Mouse (Mus musculus) gastrocnemius, postnatal 25 days (tissue): ENCODE measurements around the gene Grin2c. TPM values are rescaled to one million over a fixed set of nuclear protein-coding genes. Genes with fewer than 3 reads are reported as not detected.

Source experiments
- DNase-seq: peaks from one replicate; pipeline ENCODE4 v3.0.0; 2022
- long read RNA-seq, 2 experiments: library from polyadenylated mRNA; stranded (forward); transcript quantifications; one replicate each; pipeline ENCODE4 v2.0.0; 2021
- total RNA-seq, 2 experiments: library from RNA; stranded (reverse); gene quantifications; 1 replicate in 1 of 2; 2 replicates in 1 of 2; pipeline ENCODE4 v1.2.3; 2021

The Grin2c gene
- total RNA-seq, result under 1 TPM in 1 of 2 experiments, not detected in 1; 0.05 TPM
- long read RNA-seq, experiment 1, result 0 reads
- long read RNA-seq, experiment 2, result 0 reads

DNA sequence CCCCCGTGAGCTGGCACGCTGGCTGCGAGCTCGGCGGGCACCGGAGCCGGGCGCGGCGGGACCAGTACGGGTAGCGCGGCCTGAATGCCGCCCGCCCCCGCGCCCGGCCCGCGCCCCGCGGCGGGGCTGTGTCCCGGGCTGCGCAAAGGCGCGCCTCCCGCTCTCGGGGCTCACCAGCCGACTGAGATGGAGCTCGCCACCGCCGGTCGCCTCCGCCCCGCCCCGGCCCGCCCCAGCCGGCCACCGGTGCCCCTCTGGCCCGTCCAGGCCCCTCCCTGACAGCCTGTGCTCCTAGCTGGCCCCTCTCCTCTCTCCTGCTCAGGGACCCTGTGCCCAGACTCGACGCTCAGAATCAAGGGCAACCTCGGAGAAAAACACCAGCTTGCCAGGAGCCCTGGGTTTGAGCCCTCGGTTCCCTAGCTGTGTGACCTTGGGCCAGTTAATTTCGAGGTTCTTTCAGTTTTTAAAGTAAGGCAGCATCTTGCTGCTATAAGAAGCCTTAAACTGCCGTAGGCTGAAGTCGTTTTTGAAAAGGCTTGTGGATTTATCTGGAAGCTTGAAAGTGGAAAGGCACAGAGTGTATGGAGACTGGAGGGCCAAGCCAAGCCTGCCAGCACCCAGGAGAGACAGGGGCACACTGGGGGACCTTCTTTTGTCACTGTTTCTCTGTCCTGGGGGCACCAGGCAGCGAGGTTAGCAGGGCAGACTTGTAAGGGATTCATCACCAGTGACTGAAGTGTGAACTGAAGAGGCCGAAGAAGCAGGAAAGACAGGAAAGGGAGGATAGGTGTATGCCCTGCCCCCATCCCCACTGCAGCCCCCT is at the start of gene Grin2c:
Gene Grin2c (minus strand): TSS at position 183 of the 823 bp plus-strand sequence.
- DNase-seq, result no peak

DNA sequence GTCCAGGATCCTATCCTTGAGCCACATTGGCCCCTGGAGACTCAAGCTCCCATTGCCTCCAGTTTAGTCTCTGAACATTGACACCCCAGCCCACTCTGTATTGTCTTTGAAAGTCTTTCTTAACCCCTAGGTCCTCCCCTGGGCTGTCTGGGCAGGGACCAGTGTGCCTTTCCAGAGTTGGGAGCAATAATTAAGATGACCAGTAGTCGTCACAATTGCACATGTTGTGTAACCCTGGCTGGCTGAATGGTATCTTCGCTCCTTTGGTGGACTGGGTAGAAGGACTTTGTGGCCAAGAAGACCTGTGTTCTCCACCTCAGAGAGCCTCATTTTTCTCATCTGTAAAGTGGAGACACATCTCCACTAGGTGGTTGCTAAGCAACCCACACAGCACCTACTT is 47.2 kb upstream of the Grin2c start:
- no peak for DNase-seq

DNA sequence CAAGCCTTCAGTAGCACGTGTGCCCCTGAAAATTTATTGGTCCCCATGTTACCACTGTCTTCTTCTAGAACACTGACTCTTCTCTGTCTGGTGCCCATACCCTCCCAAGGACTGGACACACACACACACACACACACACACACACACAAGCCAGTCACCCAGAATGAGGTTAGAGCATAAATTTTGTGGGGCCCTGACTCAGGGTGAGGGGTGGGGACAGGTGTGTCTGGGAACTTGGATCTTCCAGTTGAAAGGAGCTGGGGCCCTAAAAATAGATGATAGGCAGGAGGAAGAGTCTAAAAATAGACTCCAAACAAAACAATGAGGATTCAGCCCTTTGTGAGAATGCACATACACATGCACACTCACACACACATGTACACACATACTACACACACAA is 41.7 kb upstream of the Grin2c start:
- no peak for DNase-seq

DNA sequence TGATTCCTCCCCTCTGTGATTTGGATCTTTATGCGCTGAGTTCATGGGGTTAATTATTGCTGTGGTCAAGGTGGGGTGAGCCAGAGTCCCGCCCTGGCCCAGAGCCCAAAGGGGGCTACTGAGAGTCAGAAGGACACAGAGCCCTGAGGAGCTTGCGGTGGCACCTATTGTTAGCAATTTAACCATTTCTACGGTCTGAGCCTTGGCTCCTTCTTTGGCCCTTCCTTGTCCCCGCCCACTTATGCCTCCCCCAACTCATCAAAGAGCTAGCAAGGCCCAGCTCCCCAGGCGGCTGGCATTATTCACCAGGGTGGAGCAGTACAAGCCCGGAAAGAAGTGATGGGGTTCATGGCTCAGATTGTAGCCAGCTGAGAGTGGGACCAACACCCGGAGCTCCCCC is 39.8 kb upstream of the Grin2c start, which contains the start of gene Otop2:
Gene Otop2 (plus strand): TSS at position 301 of the 400 bp plus-strand sequence.
- DNase-seq, result no peak

DNA sequence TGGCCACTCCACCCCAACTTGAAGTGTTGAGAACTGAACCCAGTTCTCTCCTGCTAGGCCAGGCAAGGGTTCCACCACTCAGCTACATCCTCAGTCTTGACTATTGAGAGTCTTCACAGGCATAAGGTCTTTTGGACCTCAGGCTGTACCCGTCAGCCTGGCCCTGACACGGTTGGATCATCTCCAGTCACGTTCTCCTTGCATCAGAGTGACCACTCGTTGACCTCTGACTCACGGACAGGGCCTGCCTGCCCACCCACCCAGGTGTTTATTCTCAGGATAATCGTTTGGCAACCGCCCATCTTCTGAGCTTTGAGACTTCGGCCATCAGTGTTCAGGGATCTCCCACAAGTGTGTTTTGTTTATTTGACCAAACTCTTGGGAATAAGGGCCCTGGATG is 36.1 kb upstream of the Grin2c start:
- DNase-seq, result no peak

DNA sequence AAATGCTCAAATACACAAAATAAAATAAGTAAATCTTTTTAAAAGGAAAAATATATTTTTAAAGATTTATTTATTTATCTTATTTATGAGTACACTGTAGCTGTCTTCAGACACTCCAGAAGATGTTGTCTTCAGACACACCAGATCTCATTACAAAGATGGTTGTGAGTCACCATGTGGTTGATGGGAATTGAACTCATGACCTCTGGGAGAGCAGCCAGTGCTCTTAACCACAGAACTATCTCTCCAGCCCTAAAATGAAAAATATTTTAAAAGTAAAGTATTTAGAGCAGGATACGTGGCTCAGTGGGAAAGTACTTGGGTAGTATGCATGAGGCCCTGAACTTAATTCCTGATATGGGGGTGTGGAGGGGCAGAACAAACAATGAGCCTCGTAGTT is 34.3 kb upstream of the Grin2c start:
- DNase-seq, result no peak

DNA sequence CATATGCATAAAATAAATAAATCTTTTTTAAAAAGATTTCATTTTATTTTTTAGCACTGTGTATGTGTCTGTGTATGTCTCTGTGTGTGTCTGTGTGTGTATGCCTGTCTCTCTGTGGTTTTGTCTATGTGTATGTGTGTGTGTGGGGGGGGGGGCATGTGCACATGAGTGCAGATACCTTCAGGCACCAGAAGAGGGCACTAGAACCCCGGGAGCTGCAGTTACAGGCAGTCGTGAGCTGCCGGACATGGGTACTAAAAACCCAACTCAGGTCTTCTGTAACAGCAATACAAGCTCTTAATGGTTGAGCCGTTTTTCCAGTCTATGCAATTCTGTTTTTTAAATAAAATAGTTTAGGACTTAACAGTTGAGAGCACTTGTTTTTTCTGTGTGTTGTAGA is 33.7 kb upstream of the Grin2c start:
- DNase-seq, result no peak

DNA sequence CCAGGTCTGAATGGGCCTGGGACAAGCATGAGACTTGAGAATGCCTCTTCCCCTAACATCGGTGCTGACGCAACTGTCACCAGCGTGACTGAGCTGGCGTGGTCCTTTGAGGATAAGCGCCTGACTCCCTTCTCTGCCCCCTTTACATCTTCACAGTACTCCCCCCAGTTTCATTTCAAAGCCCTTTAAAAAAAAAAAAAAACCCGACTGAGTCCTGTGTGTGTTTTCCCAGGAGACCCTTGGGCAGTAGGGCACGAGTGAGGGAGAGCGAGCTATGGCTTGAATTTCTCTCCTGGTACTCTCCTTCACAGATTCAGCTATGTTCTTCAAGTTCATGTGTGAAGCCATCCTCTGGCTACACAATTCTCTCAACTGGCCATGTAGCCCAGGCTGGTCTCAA is 31.1 kb upstream of the Grin2c start:
- DNase-seq, result no peak

DNA sequence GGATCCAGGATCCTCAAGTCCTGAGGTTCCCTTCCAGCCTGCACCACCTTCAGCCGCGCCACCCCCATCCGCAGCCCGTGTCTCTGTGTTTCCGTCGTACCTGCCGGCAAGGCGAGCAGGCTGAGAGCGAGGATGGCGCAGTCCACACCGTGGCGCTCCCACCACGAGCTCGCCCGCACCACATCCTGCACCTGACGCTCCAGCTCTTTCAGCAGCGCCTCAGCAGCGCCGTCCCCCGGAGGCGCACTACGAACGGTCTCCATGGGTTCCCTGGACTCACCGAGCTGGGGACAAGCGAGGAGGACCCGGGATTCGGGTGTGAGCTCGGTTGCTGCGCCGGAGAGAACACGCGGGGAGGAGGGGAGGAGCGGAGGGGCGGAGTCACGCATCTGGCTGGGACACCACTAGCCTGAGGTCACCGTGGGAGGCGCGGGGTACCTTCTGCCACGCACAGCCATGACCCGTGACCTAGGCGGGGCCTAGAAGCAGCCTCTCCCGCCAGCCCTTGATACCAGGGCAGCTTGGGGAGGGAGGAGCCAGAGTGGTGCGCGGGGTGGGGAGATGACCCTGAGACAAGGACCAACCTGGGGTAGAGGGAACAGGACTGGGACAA is 30.3 kb upstream of the Grin2c start, which contains the start of gene Fads6:
Gene Fads6 (minus strand): TSS at position 450 of the 613 bp plus-strand sequence.
- DNase-seq, result peak; percentile 53

DNA sequence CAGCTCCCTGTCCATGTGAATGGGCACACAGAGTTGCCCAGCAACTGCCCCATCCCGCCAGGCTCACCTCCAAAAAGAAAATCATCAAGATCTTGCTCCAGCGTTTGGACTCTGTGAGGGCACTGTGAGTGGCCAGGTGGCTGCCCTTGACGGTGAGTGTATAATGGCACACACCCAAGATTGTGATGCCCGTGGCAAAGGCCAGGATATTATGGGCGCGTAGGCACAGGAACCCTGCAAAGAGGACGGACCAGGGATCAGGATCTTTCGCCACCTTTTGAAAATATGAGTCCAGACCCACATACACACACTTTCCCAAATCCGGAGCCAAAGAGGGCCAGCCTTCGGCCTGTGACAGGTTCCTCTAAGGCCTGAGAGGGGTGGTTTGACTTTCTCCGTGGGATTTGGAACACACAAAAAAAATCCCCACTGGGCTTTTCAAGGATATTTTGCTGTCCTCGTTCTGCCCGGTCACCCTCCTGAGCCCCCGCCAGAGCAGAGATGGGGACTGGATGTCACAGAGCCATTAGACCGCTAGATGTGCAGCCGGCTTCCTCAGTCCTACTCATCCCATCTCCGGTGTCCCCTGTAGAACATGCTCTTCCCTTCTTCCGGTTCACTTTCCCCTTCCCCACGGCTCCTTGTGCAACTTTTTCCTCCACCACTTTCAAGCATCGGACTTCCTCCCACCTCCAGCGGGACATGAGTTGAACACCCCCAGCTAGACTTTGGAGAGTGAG is 29.6 kb upstream of the Grin2c start:
- no peak for DNase-seq

DNA sequence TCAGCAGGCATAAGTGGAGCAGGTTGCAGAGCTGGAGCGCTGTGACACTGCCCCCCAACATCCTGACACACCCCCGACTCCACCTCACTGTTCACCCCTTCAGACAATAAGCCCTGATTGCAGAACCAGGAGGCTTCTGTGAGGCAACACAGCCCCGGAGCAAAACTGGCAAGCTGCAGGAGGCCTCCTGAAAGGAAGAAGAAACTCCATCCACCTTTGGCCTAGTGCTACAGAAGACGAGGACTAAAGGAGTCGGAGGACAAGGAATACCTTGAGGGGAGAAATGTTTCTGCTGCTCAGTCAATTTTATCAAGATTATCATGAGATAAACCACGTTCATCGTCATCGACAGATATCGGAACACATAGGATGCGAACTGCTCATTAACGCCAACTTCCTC is 28.9 kb upstream of the Grin2c start:
- no peak for DNase-seq

DNA sequence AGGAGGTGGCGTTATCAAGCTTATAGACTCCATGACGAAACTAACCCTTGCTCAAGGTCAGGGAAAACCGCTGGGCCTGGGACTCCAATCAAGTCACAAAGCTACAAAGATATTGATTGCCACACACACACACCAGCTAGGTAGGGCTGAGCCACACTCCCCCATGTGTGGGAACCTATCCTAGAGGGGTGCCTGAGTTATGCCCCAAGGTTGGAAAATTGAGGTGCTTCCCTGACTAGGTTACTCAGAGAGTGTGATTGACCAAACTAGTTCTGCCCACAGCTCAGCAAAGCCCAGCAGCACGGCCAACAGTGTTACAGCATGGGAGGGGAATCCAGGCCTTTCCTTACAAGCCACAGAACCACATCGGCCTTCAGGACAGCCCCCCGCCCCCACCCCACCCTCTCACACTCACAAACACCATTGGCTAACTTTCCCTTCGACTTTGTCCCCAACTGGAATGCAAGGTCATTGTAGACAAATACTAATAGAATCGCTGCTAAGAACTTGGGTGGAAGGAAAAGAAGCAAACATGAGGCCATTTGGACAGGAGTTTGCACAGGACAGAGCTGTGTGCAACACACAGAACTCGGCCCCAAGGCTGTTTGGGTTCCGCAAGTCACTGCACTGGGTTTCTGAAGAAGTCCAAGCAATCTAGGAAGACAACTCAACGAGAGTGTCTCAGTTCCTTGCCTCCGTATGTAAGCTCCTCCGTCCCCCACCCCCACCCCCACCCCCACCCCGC is 25.8 kb upstream of the Grin2c start:
- no peak for DNase-seq

DNA sequence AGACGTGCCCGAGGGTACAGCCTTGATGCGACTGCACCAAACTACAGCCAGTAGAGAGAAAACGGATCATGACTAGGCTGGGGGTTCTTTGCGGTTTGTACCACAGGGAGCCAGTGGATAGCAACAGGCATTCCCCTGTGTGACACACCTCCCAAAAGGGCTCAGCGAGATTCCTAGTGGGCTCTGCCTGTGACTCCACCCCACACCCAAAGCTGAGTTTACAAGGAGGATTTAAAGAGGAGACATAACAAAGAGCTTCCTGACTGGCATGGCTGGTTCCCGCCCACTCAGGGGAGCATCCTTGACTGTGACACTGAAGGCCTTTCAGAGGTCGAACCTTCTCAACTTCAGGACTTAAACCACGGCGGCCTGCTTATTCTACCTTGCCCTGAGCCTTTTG is 24.5 kb upstream of the Grin2c start:
- DNase-seq, result no peak

DNA sequence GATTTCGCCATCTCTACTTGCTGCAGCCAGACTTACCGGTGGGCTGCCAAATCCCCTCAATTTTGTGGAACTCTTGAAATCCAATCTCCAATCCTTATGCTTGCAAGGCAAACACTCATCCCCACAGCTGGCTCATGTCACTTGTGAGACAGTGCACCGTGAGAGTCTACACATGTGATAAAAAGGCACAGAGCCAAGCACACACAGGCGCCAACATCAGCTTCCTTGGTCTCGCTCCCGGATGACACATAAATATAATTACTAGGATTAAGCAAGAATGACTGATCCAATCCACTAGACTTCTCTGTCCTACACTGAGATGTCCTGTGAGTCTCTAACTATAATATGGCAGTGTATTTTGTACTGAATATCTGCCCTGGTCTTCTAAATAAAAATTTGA is 23.9 kb upstream of the Grin2c start:
- peak; percentile 71 for DNase-seq

DNA sequence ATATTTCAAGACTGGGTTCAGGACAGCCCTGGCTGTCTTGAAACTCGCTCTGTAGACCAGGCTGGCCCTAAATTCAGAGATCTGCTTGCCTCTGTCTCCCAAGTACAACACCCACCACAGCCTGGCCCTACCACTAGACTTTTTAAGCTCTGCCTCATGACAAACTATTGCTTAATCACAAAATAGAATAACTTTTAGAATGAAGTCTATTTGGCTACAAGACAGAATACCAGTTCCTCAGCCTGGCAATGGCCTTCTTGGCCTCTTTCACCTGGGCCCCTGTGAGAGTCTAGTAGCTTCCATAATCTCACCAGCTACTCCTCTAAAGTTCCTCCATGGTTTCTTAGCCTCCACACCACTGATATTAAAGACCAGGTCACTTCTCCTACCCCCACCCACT is 23.3 kb upstream of the Grin2c start:
- DNase-seq, result no peak

DNA sequence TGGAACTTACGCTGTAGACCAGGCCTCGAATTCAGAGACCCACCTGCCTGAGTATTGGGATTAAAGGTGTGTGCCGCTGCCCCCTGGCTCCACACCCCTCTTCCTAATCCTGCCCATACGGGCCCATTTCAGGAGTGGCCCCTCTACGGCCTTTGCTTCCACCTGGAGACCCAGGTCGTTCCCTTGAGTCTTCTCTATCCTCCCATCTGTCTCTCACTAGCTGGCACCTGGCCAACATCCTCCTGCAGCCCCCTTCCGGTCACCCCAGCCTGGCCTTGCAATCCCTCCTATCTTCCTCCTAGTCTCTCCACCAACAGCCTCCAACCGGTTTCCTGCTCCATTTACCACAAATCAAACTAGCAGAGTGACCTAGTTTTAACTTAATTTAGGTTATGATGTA is 22.8 kb upstream of the Grin2c start:
- no peak for DNase-seq

DNA sequence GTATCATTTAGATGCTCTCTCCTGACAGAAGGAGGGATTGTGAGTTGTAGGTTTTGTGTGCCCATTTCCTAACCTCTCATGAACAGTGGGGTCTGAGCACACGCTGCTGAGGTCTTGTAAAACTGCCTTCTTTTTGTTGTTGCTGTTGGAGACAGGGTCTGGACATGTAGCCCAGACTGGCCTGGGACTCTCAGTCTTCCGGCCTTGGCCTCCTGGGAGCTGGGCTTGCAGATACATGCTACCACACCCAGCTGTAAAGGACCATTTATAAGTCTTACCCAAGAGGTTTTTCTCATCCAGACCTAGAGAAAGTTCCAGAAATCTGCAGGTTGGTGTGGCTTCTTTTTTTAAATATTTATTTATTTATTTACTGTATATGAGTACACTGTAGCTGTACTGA is 21.3 kb upstream of the Grin2c start:
- DNase-seq, result peak; percentile 5

DNA sequence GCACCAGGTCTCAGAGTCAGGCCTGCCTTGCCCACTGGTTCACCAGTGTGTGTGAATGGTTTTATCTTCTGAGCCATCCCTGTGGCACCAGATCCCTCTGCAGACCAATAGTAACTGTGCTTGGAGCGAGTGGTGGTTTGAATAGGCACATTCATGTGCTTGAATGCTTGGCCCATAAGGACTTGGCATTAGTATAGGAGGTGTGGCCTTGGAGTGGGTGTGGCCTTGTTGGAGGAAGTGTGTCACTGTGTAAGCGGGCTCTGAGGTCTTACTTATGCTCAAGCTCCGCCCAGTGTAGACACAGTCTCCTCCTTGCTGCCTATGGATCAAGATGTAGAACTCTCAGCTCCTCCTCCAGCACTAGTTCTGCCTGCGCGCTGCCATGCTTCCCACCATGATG is 20.3 kb upstream of the Grin2c start:
- DNase-seq, result no peak

DNA sequence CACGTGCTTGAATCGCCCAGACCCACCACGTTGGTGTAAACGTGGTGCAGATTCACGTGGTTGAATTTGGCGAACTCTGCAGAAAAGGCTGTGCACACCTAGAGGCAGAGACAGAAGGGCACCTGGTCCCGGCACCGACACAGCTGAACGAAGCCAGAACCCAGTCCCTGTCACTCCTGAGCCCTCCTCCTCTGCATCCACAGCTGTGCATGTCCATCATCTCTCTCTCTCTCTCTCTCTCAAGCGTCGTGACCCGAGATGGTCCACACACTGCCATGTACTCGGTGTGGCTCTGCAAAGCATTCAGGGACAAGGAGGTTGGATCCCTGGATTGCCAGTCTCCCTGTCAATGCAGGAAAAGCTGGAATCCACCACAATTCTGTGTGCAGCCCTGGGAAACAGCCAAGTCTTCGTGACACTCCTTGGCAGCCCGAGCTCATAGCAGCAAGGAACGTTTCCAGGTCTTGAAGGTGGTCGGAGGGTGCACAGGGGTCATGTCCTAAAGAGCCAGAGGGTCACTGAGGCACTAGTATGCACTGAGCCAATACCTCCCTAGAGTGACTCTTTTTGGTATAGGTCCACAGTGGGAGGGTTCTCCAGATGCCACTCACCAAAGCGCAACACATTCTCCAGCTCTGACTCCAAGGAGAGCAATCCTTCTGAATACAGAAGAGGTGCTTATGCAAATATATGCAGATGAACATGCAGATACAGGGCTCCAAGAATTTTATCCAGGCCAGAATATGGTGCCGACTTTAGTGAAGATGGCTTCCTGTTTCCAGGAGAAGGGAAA is 19.4 kb upstream of the Grin2c start:
- DNase-seq, result peak; percentile 48

DNA sequence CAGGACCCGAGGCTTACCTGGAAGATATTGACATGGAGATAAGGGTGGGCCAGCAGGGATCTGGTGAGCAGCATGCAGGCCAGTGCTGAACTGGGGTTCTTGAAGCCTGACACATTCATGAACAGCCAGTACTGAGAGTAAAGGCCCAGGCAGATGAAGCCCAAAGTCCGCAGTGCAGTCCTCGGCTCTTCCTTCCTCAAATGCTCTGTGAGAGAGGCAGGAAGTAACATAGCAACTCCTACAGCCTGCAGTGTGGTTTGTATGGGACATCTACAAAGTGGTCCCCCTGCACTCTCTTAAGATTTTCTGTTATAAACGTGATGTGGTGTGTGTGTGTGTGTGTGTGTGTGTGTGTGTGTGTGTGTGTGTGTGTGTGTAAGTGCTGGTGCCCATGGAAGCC is 18.2 kb upstream of the Grin2c start:
- DNase-seq, result no peak

DNA sequence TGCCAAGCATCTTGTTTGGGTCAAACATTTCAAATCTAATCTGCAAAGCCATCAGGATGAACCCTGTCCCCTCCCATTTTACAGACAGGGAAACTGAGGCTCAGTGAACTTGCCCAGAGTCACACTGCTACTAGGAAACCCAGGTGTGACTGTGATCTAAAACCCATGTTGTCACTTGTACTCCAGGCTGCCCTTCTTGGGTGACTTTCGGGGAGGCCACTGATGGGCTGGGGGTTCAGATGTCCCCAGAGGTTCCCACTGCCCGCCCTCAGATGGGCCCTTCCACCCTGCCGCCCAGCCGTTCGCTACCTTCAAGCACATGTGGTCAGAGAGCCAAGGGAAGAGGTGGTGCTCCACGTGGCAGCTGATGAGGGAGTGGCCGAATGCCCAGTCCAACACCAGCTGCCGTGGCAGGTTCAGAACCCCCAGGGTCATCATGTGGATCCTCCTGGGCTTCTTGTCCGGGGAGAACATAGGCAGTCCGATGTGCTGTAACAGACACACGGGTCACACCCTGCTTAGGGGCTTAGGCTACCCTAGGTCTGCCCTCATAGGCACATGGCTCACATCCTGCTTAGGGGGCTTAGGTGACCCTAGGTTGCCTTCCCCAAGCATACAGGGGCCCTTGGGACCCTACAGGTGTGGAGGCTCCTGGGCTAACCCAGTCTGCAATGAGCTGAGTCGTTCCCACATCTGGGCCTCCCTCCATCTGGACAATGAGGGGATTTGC is 17.0 kb upstream of the Grin2c start:
- no peak for DNase-seq
